Mouse (Mus musculus): ENCODE results near the gene Tha1.

Tha1 gene

DNA sequence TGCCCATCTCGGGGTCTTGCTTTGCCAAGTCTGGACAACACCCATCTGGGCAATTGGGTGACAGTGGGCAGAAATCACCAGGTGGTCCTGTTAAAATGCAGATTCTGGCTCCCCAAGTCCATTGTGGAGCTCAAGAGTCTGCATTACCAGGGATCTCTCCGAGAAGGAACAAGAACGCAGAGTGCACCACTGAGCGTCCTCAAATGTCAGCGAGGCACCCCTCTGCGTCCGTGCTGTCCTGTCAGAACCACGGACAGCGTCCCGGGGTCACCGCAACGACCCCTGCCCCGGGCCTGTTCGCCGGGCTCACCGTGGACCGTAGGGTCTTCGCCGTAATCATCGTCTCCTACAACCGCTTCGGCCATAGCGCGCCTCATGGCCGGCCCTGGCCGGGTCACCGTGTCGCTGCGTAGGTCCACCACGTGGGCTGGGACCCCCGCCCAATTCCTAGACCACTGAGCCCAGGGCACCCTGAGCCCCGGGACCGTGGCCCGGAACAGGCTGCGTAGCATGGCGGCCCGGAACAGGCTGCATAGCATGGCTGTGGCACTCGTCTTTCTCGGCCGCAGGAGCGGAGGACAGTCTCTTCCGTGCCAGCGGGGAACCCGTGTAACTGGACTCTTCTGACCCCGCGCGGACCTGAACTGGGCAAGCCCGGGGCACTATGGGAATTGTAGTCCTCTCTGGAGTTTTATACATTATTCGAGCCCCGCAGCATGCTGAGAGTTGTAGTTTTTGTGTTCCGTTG lies at the start of gene Tha1:
Gene Tha1 (minus strand): TSS at position 621 of the 748 bp plus-strand sequence.
- peak; percentile 56 to 61 for DNase-seq (ENCODE audit: low spot score in 2 of 2)

DNA sequence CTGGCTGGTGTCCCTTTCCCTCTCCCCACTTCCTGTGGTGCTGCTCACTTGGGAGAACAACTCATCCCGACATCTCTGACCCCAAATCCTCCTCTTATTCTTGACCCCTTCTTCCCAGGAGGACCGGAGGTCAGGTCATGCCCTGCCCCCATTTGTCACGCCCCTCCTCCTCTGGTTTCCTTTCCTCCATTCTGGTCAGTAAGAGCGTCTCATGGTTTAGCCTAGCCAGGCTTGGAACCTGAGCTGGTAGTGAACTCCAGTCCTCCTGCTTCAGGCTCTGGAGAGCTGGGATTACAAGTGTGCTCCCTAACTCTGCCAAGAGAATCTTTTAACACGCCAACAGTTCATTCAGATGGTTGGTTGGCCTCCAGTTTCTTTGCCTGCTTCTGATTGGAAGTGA lies 45.9 kb upstream of the Tha1 start:
- no peak for DNase-seq (ENCODE audit: low spot score in 2 of 2)

DNA sequence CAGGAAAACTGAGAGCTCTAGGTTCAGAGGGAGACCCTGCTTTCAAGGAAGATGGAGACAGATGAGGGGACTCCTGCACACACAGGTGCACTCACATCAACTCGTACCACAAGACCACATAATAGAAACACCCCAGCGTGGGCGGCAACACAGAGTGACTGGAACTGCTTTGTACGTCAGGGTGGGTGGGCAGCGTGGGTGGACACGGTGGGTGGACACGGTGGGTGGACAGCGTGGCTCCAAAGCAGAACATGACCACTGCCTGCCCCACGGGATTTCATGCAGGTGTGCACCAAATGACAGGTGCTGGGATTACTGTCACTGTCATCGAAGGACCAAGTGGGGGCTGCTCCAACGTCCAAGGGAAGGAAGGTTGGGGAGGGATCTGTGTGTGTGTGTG lies 45.3 kb upstream of the Tha1 start:
- no peak for DNase-seq (ENCODE audit: low spot score in 2 of 2)

DNA sequence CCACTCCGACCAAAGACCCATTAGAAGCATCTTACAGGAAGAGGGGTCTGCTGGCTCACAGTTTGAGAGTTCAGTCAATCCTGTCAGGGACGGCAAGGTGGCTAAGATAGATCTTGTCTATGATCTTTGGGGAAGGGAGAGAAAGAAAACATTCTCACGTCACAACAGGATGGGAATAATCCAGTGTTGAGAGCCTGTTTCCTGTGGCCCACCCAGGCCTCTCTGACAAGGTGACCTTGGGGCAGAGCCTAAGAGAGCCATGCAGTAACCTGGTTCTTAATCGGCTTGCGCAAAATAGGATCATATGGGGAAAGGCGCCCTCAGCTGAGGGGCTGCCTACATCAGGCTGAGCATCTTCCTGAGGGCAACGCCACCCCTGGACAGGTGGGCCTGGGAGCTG lies 42.6 kb upstream of the Tha1 start:
- no peak for DNase-seq (ENCODE audit: low spot score in 2 of 2)

DNA sequence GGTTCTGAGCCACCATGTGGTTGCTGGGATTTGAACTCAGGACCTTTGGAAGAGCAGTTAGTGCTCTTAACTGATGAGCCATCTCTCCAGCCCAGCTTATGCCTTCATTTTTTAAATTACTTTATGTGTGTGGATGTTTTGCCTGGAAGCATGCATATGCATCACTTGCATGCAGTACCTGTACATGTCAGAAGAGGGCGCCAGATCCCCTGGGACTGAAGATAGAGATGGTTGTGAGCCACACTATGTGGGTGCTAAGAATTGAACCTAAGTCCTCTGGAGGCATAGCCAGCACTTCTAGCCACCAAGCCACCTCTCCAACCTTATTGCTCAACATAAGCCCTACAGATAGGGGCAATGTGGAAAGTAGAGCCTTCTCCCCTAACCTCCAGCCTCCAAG lies 42.1 kb upstream of the Tha1 start:
- DNase-seq (ENCODE audit: low spot score in 2 of 2), result no peak

DNA sequence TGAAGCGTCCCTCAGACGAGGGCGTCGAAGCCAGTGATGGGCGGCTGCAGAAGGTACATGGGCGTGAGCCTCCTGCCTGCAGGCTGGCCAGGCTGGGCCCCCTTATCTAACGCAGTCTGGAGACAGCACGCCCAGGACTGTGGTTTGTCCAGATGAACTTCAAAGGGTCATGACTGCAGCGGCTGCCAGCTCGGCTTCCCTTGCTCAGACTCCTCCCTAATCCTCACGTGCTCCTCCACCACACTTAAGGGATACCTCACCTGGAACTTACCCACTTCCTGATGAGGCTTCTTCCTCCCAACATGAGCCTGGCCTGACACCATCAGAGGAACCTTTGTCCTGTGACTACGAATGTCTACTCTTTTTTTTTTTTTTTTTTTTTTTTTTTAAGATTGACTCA lies 41.2 kb upstream of the Tha1 start:
- no peak for DNase-seq (ENCODE audit: low spot score in 2 of 2)

DNA sequence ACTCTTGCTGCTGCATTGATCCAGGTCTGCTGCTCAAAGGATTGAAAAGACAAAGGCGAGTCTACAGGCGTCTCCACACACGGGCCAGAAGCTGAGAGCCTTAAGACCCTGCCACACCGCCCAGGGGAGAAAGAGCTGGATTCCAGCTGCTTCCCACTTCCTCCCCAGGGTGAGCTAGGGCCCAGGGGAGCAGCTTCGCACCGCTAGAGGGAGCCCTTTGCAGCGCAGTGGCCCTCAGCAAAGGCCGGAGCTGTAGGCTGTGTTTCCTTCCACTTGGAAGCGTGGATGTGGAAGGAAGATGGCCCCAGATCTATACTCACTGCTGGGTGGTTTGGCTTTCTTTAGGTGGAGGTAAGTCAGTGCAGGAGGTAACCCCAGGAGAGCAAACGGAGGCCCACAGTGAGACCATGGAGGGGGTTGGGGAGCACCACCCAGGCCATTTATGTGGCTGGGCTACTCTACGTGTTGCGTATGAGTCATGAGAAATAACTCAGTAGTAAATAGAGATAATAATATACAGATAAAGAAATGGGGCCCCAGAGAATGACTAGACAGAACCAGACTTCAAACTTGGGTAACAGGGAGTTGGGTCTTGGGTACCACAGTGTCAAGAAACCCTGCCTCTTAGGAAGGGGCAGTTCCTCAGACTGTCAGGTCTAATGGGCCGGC lies 39.5 kb upstream of the Tha1 start:
- DNase-seq (ENCODE audit: low spot score in 2 of 2), result peak; percentile 68 to 87

DNA sequence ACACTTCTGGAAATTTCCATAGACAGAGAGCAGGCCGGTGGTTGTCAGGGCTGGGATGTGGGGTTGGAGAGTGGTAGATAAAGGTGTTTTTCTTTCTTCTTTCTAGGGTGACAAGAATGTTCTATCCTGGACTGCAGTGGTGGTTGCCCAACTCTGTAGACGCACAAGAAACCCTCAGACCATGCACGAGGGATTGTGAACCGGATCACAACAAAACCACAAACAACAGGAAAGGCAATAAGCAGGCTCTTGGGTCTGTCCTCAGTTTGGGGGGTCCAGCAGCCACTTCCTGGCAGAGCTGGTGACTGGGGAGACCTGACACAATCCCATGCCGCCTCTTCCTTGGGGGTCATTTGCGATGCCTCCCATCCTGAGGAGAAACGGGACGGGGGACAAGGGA lies 36.1 kb upstream of the Tha1 start:
- no peak for DNase-seq (ENCODE audit: low spot score in 2 of 2)

DNA sequence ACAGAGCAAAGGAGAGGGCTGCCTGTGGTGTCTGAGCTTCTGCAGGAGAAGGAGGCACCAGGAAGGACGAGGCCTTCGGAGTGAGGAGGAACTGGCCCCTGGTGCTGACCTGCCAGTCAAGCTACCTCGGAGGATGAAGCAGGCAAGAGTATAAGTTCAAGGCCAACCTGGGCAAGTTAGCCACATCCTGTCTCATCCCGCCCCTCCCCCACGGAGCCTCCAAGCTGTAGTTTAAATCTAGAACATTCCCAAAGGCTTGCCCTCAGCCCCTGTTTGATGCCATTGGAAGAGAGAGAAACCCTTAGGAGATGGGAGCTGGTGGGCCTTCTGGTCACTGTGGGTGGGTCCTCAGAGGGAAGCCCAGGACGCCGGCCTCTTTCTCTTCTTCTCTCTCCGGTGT lies 31.2 kb upstream of the Tha1 start:
- no peak for DNase-seq (ENCODE audit: low spot score in 2 of 2)

DNA sequence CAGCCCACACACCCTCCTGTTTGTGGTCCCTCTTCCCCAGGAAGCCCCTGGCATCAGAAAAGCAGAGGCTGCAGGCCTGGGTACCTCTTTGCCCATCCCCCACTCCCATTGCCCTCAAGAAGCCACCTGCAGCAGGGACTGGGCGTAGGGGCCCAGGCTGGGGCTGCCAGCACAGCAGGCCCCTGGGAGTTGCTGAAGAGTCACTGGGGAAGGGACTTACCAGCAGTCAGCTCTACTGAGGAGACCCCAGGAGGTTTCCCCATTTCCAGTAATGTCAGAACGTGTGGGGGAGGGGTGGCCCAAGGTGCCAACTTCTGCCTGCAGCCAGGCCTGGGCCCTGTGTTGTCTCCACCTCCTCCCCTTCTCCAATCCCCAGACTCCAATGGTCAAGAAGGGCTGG lies 29.0 kb upstream of the Tha1 start:
- DNase-seq (ENCODE audit: low spot score in 2 of 2), result peak; percentile 84 to 86

DNA sequence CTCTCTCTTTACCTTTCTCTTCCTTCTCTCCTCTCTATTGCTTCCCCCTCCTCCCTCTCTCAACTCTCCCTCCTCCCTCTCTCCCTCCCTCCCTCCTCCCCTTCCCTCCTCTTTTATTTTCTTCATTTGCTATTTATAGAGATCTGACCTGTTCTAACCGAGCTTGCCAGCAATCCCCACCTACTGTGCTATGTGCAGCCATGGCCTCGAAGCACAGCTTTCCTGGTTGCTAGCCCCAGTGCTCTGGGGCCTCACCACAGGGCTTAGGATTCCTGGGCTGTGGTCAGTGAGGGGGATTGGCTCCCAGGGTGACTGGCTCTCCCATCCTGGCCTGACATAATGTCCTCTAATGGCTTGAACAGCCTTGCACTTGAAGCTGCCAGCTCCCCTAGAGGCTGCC lies 23.3 kb upstream of the Tha1 start:
- no peak for DNase-seq (ENCODE audit: low spot score in 2 of 2)

DNA sequence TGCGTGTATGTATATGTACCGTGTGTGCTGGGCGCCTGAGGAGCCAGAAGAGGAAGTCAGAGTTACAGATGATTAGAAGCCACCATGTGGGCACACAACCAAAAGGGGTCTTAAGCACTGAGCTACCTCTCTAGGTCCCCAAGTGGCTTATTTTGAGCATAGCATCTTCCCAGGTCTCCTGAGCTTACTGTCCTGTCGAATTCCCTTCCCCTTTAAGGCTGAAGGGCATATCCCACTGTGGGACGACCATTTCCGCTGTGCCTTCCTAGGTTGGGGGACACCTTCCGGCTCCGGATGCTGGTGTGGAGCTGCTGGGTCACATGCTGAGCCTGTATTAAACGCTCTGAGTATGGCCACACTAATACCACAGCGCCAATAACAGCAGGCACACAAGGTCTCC lies 21.4 kb upstream of the Tha1 start:
- DNase-seq (ENCODE audit: low spot score in 2 of 2), result no peak

DNA sequence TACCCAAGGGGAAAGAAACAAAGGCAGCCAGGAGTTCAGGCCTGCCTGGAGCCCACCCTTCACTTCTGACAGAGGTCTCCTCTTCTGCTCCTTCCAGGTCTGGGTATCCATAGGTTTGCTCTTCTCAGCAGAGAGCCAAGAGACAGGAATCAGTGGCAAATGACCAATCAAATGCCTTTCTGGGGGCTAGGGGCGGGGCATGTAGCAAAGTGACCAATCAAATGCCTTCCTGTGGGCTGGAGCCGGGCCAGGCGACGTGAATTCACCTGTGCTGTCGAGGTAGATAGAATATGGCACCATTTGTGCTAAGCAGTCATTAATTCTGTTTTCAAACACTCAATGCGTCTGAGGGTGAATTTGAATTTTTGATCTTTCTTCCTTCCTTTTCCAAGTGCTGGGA lies 18.9 kb upstream of the Tha1 start:
- DNase-seq (ENCODE audit: low spot score in 2 of 2), result peak; percentile 74 to 79

DNA sequence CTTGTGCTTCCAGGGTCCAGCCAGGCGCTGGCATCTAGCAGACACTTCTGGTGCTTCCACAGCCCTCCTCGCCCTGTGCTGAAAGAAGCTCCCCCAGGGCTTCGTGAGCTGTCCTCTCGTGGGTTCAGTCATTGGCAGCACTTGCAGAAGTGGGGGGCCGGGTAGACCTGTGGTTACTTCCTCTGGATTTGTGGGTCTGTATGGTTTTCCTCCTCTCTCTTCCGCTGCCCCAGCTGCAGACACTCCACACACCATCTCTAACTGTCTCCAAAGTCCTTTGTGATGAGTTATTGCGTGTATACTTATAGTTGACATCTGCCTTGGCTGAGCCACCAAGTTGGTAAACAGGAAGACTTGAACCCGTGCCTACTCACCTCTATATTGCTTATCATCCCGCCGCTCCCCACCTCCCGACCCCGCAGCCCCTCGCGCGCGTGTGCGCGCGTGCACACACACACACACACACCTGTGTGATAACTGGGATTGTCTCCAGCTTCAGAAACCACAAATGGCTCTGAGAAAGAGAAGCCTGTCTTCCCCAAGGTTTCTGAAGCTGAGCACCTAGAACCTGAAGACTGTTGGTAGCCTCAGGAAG lies 18.4 kb upstream of the Tha1 start:
- DNase-seq (ENCODE audit: low spot score in 2 of 2), result peak; percentile 54 to 55

DNA sequence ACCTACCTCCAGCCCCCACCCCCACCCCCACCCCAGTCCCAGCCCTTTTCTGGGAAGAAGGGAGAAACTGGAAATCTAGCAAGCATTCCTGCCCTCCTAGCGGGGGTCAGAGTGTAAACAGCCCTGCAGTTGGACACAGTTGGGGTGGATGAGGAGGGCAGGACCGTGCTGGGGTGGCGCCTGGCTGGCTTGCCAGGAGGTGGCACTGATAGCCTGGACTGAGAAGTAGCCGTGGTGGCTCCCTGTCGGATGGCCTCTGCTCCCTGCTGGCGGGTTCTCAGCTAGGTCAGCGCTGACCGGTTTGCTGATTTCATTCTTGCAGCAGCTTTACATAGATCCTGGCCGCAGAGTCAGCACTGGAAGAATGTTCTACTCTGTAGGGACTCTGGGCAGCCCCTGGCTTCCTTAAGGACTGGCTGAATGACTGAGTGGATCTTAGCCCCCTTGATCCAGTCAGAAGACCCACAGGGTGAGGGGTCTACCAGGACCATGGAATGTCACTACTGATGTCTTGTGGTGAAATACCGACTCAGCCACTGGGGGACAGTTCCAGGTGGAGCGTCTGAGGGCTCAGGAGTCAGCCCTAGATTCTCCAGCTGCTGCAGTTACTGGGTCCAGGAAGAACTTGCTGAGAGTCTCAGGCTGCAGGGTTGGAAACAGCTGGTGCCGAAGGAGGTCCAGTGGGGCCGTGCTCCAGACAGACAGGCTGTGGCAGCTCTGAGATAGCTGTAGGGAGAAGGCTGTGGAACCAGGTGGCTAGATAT lies 17.4 kb upstream of the Tha1 start:
- DNase-seq (ENCODE audit: low spot score in 2 of 2), result no peak

DNA sequence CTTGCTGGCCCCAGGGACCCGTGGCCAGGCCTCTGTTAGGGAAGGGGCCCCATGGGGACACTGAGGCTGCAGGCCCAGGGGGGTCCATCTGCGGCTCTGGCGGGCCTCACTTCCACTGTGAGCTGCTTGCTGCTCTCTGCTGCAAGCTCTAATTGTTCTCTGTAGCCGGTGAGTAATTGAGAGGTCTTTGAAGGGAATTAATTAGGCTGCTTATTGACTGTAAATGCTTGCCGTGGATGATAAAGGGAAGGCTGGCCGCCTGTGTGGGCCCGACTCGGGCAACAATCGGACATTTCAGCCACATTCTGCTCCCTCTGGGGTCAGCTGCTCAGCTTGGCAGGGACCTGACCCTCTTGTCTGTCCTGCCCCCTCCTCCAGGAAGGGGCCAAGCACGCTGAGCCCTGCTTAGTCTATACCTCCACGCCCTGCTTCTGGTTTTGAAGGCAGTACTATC lies 16.6 kb upstream of the Tha1 start:
- no peak for DNase-seq (ENCODE audit: low spot score in 2 of 2)

DNA sequence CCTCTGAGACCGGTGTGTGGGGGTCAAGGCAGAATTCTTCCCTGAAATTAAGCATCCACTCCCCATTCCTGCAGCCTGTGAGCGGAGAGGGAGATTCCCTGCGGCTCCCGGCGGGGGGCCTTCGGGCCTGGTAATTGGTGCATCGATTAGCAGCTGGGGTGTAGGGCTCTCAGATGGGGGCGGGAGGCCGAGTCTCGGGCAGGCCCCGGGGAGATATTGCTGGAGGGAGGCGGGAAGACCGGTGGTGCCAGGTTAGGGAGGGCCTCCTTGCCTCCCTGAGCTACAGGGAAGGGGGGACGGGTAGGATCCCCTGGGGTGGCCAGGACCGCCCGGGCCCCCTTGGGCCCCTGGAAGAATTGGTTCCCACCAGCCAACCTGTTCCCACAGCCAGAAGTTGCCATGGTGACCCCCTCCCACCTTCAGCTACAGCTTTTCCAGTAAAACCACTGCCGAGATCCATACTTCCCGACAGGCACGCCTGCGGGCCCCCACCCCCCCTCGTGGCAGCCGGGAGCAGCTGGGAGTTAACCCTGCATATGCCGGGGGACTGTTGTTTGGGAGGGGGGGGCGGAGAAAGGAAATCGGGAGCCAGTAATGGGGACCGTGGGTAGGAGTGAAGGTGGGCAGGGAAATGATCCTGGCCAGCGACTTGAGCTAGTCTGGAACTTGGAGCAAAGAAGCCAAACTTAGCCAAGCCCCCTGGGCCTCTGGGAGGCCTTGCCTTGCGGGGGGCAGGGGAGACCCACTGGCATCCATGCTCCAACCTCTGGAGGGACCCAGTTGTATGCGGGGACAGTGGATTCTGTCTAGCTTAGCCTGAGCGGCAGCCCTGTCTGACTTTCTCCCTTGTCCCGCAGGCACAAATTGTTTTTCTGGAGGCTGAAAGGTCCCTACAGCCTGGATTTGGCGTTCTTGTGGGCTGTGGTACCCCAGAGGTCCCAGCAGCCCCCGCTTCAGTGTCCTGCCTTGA lies 15.9 kb upstream of the Tha1 start:
- DNase-seq (ENCODE audit: low spot score in 2 of 2), result no peak

DNA sequence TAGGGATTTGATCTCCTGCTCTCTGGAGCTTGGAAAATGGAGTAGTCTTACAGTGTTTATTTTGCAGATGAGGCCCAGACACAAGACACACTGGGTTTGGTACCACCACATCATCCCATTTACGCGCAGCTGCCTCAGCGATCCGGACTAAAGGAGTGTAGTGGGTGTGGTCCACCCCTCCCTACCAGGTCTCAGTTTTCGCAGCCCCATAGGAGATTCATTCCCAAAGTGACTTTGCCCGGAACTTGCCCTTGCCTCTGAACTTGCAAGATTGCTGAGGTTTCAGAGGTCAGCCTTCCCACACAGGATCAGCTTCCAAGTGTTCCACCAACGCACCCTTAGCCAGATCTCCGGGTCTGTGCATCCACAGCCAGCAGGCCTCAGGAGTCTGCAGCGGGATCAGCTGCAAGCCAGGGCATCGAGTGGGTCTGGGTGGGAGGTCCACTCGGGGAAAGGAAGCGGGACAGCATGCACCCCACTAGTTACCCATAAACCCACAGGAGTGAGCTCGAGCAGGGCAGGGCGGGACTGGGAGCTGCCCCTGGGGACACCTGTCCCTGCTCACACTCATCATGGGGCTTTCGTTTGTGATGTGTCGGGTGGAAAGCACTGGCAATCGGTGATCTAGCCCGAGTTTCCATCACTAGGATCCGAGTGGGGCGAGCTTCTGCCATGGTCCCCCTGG lies 15.0 kb upstream of the Tha1 start:
- no peak for DNase-seq (ENCODE audit: low spot score in 2 of 2)

DNA sequence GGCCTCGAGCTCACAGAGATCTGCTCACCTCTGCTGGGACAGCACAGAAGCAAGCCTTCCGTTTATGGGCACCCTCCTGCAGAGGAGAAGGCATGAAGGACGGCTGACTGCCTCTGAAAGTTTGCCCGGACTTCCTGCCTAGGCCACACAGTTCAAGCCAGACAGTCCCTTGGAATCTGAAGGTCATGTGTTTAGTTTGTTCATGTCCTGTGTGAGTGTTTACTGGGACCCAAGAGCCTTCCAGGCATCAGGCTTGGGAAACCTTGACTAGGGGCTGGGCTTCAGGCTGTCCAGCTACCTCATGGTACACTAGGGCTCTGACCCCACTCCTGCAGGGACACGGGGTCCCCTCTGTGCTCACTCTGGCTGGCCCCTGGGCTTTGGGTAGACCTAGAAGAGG lies 12.7 kb upstream of the Tha1 start:
- DNase-seq (ENCODE audit: low spot score in 2 of 2), result no peak

DNA sequence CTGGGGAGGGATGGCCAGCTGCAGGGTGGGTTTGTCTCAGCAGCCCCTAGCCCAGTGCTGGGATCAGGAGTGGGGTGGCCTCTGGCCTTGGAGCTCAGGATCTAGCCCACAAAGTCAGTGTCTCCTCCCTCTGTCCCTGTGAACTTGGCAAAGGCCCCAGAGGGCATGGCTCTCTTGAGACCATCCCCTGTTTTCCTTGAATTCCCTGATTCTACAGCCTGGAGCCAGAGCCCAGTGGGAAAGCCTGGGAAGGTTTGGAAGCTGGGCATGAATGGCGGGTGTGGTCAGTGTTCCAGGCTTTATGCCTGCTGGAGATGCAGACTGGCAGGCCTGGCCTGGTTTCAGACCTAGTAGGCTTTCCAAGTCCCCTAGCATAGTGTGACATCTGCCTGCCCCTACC lies 8.9 kb upstream of the Tha1 start:
- DNase-seq (ENCODE audit: low spot score in 2 of 2), result no peak

DNA sequence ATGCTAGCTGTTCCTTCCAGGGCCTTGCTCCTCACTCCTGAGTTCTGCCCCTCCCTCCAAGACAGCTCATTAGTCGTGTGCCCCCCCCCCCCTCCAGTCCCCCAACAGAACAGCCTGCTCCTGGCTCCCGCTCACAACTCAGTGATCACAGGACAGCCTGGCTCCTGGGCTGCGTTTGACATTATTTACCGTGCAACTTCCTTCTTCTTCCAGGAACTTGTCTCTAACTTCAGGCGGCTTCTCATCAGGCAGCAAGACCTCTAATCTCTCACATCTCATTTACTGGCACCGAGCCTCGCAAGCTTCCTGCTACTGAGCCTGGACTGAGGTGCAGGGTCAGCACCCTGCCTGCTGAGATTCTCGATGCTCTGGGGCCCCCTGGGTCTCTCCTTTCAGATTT lies 8.5 kb upstream of the Tha1 start:
- DNase-seq (ENCODE audit: low spot score in 2 of 2), result no peak
